Mouse (Mus musculus) v-Abl transformed pro-B cells (cell line): ENCODE measurements around the gene 2510039O18Rik.

ENCODE experiments used
- in situ Hi-C, 2 experiments: fragments of 400-800 bp; cut with MboI; formaldehyde crosslinking; loops; one replicate each; pipeline ENCODE4 v1.15.1; 2025; ENCODE audit not compliant: unreplicated experiment in 2 of 2

2510039O18Rik gene

DNA sequence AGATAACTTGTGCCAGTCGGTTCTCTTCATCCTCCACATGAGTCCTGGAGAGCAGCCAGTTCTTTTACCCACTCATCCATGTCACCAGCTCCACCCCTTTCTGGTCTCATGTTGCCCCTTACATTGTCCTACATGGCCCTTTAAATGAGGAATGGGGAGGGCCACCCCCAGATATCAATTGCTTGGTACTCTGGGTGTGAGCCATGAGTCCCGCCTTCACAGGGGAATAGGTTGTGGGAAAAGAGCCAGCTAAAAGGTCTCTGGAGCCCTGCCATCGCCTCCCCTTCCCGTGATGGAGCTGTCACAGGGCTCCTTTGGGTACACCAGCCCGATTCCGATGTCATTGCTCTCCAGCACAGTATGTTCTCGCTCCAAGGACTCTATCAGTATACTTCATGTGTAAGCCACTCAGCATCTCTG, 38.8 kb downstream of the 2510039O18Rik start:
- in situ Hi-C loops = no loop called here

GRCm38 (mm10) chr4:147985205-147986132, 44.8 kb downstream of the 2510039O18Rik start, which contains the start of gene Nppb:
Nppb (plus strand) TSS chr4:147985788.
- in situ Hi-C loops = no loop called here

- in situ Hi-C loops = no loop called here
Measured at GRCm38 (mm10) chr4:147993571-147994095, 52.9 kb downstream of the 2510039O18Rik start.

DNA sequence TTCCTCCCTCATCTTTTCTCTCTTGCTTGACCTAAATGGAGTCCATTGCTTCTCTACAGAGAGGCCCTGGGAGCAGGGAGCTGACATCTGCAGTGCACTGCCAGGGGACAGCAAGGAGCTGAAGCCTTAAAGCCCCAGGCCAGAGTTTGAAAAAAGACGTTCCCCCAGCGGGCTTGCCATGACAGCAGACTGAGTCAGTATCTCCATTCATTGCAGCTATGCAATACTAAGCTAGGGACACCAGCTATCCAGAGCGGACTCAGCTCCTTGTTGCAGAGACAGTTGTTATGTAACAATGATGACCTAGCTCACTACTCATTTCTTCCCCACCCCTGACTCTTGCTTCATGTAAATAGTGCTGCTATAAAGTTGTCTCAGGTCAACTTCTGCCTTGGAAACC, 54.6 kb downstream of the 2510039O18Rik start:
- in situ Hi-C loops = no loop called here
